Mouse (Mus musculus): ENCODE results near the gene Lzts3. TPM values are rescaled to one million over a fixed set of nuclear protein-coding genes. Genes with fewer than 3 reads are reported as not detected.
"Not testable (repeated sequence)": the region's sequence is repeated elsewhere in the genome, so short reads cannot be mapped to it uniquely, and the experiment has no call there.

Lzts3 gene
- polyA plus RNA-seq, 1 experiment from 2014 or later: 13.9 TPM

- no peaks in the 10 kb centered on the region for H3K27me3 ChIP-seq (replicated peaks)
- no peak overlapping the region for H3K27ac ChIP-seq
- no peak overlapping the region for H3K4me3 ChIP-seq (replicated peaks)
- 90% methylated on average over 9 of the region's 9 CpGs for WGBS
- no peak overlapping the region for H3K4me2 ChIP-seq (replicated peaks)
- no peaks in the 10 kb centered on the region for H3K9me3 ChIP-seq
- ATAC-seq: no peak
- H3K4me1 ChIP-seq (replicated peaks): no peaks in the 10 kb centered on the region
- H3K9ac ChIP-seq: no peak overlapping the region
- H3K36me3 ChIP-seq: peaks cover 41% of the 10 kb centered on the region
Observed at GRCm38 (mm10) chr2:130656536-130656935, 13.9 kb upstream of the Lzts3 start.

GRCm38 (mm10) chr2:130655660-130656339 is 13.2 kb upstream of the Lzts3 start:
- Histone ChIP-seq H3K9ac (no peak overlapping the region), H3K27ac (no peak overlapping the region), H3K4me1 (replicated peaks) (no peaks in the 10 kb centered on the region), H3K27me3 (replicated peaks) (no peaks in the 10 kb centered on the region), H3K36me3 (peaks cover 38% of the 10 kb centered on the region), H3K4me3 (replicated peaks) (no peak overlapping the region), H3K4me2 (replicated peaks) (no peak overlapping the region), H3K9me3 (no peaks in the 10 kb centered on the region)
- no peak for ATAC-seq
- WGBS: 94% methylated on average over 6 of the region's 6 CpGs

GRCm38 (mm10) chr2:130653760-130654159 is 11.2 kb upstream of the Lzts3 start:
- 90% methylated on average over 1 of the region's 1 CpGs for WGBS
- Histone ChIP-seq H3K27me3 (replicated peaks) (no peaks in the 10 kb centered on the region), H3K9me3 (no peaks in the 10 kb centered on the region), H3K9ac (no peak overlapping the region), H3K27ac (no peak overlapping the region), H3K36me3 (peaks cover 34% of the 10 kb centered on the region), H3K4me2 (replicated peaks) (no peak overlapping the region), H3K4me3 (replicated peaks) (no peak overlapping the region), H3K4me1 (replicated peaks) (no peaks in the 10 kb centered on the region)
- ATAC-seq: no peak

GRCm38 (mm10) chr2:130653303-130653702 is 10.7 kb upstream of the Lzts3 start:
- no peak for ATAC-seq
- Histone ChIP-seq H3K4me2 (replicated peaks) (no peak overlapping the region), H3K9ac (no peak overlapping the region), H3K9me3 (no peaks in the 10 kb centered on the region), H3K36me3 (peaks cover 31% of the 10 kb centered on the region), H3K27me3 (replicated peaks) (no peaks in the 10 kb centered on the region), H3K27ac (no peak overlapping the region), H3K4me1 (replicated peaks) (no peaks in the 10 kb centered on the region), H3K4me3 (replicated peaks) (no peak overlapping the region)
- 87% methylated on average over 2 of the region's 2 CpGs for WGBS

GRCm38 (mm10) chr2:130649028-130649427 is 6.4 kb upstream of the Lzts3 start:
- not testable (repeated sequence) for H3K4me3 ChIP-seq (replicated peaks); H3K36me3 ChIP-seq; ATAC-seq; H3K27me3 ChIP-seq (replicated peaks); H3K9ac ChIP-seq; H3K27ac ChIP-seq; H3K4me1 ChIP-seq (replicated peaks); H3K9me3 ChIP-seq; H3K4me2 ChIP-seq (replicated peaks)
- 76% methylated on average over 6 of the region's 6 CpGs for WGBS

- no peak overlapping the region for H3K4me2 ChIP-seq (replicated peaks)
- no peak for ATAC-seq
- WGBS: 80% methylated on average over 4 of the region's 4 CpGs
Observed at GRCm38 (mm10) chr2:130645198-130645597, 2.6 kb upstream of the Lzts3 start.

GRCm38 (mm10) chr2:130642197-130642660 is 374 bp downstream of the Lzts3 start:
- H3K9ac ChIP-seq: peak overlapping the region; percentile 77
- ATAC-seq: 0 out of 2 replicates have a peak, but pooled peaks have one; percentile 7
- no peaks in the 10 kb centered on the region for H3K36me3 ChIP-seq
- H3K9me3 ChIP-seq: no peaks in the 10 kb centered on the region
- H3K4me3 ChIP-seq (replicated peaks): peak overlapping the region; percentile 76
- peaks cover 7% of the 10 kb centered on the region; the same call in 1 of the 2 replicates for H3K27me3 ChIP-seq (replicated peaks)
- WGBS: 0% methylated on average over 23 of the region's 27 CpGs
- H3K4me2 ChIP-seq (replicated peaks): peak overlapping the region; percentile 93
- peak overlapping the region; percentile 73; the same call in 1 of the 2 replicates for H3K27ac ChIP-seq
- H3K4me1 ChIP-seq (replicated peaks): peaks cover 16% of the 10 kb centered on the region; the same call in 1 of the 2 replicates

More at GRCm38 (mm10) chr2:130645198-130645597, 2.6 kb upstream of the Lzts3 start:
- Histone ChIP-seq H3K27ac (no peak overlapping the region), H3K9me3 (no peaks in the 10 kb centered on the region), H3K4me1 (replicated peaks) (peaks cover 14% of the 10 kb centered on the region; the same call in 1 of the 2 replicates), H3K36me3 (no peaks in the 10 kb centered on the region), H3K9ac (no peak overlapping the region), H3K4me3 (replicated peaks) (no peak overlapping the region), H3K27me3 (replicated peaks) (no peaks in the 10 kb centered on the region)

GRCm38 (mm10) chr2:130641351-130642025 is 1.1 kb downstream of the Lzts3 start:
- Histone ChIP-seq H3K4me2 (replicated peaks) (peak overlapping the region; percentile 93), H3K27me3 (replicated peaks) (peaks cover 12% of the 10 kb centered on the region; the same call in 1 of the 2 replicates), H3K27ac (no peak overlapping the region), H3K36me3 (no peaks in the 10 kb centered on the region), H3K9me3 (no peaks in the 10 kb centered on the region), H3K9ac (peak overlapping the region; percentile 30; the same call in 1 of the 2 replicates), H3K4me3 (replicated peaks) (peak overlapping the region; percentile 76; the same call in 1 of the 2 replicates), H3K4me1 (replicated peaks) (peaks cover 16% of the 10 kb centered on the region; the same call in 1 of the 2 replicates)
- WGBS: 51% methylated on average over 6 of the region's 6 CpGs
- ATAC-seq: no peak

- H3K4me2 ChIP-seq (replicated peaks): 0 out of 2 replicates have a peak overlapping the region, but pooled peaks have one; percentile 24
- peak overlapping the region; percentile 93 for H3K27ac ChIP-seq
- no peaks in the 10 kb centered on the region; the same call in 1 of the 2 replicates for H3K36me3 ChIP-seq
- 65% methylated on average over 6 of the region's 6 CpGs for WGBS
- ATAC-seq: no peak
- no peaks in the 10 kb centered on the region for H3K9me3 ChIP-seq
- H3K27me3 ChIP-seq (replicated peaks): peaks cover 23% of the 10 kb centered on the region; the same call in 1 of the 2 replicates
- H3K9ac ChIP-seq: no peak overlapping the region
- H3K4me3 ChIP-seq (replicated peaks): no peak overlapping the region
- H3K4me1 ChIP-seq (replicated peaks): peaks cover 35% of the 10 kb centered on the region
Observed at GRCm38 (mm10) chr2:130639276-130639675, 3.3 kb downstream of the Lzts3 start.

GRCm38 (mm10) chr2:130638101-130638611 is 4.4 kb downstream of the Lzts3 start:
- Histone ChIP-seq H3K36me3 (no peaks in the 10 kb centered on the region; the same call in 1 of the 2 replicates), H3K4me3 (replicated peaks) (peak overlapping the region; percentile 35), H3K4me2 (replicated peaks) (peak overlapping the region; percentile 48), H3K9me3 (no peaks in the 10 kb centered on the region), H3K27ac (peak overlapping the region; percentile 93), H3K27me3 (replicated peaks) (peaks cover 27% of the 10 kb centered on the region; the same call in 1 of the 2 replicates), H3K9ac (peak overlapping the region; percentile 33), H3K4me1 (replicated peaks) (peaks cover 34% of the 10 kb centered on the region)
- ATAC-seq: peak; percentile 83
- 26% methylated on average over 16 of the region's 16 CpGs for WGBS

GRCm38 (mm10) chr2:130635847-130636246 is 6.8 kb downstream of the Lzts3 start:
- no peaks in the 10 kb centered on the region for H3K9me3 ChIP-seq
- H3K36me3 ChIP-seq: no peaks in the 10 kb centered on the region; the same call in 1 of the 2 replicates
- H3K4me3 ChIP-seq (replicated peaks): peak overlapping the region; percentile 34; the same call in 1 of the 2 replicates
- peaks cover 21% of the 10 kb centered on the region for H3K4me1 ChIP-seq (replicated peaks)
- H3K4me2 ChIP-seq (replicated peaks): peak overlapping the region; percentile 77
- no peak; the same call in 1 of the 2 replicates for ATAC-seq
- WGBS: 35% methylated on average over 21 of the region's 21 CpGs
- H3K27me3 ChIP-seq (replicated peaks): peaks cover 27% of the 10 kb centered on the region; the same call in 1 of the 2 replicates
- peak overlapping the region; percentile 47; the same call in 1 of the 2 replicates for H3K9ac ChIP-seq
- H3K27ac ChIP-seq: no peak overlapping the region
